Mouse (Mus musculus) testis, adult 2 months (tissue): ENCODE results near the gene Epb41l2.

Experiments
- CTCF ChIP-seq: fragments of 200-500 bp; IDR thresholded peaks from 2 replicates; pipeline ENCODE4 v1.5.1; 2012; ENCODE audit warnings: low read depth, mild to moderate bottlenecking, inconsistent platforms, low read length, moderate library complexity; ENCODE audit not compliant: control insufficient read depth, insufficient read depth, insufficient replicate concordance
- POLR2A ChIP-seq: fragments of 200-500 bp; IDR thresholded peaks from 2 replicates; pipeline ENCODE4 v1.6.1; 2012; ENCODE audit warnings: low read depth, mild to moderate bottlenecking, inconsistent platforms, low read length, moderate library complexity; ENCODE audit not compliant: control insufficient read depth

GRCm38 (mm10) chr10:25426814-25427213, 67.2 kb downstream of the Epb41l2 start:
- TF ChIP-seq CTCF (no peak), POLR2A (no peak)
